Mouse (Mus musculus) gastrocnemius, postnatal 4 days (tissue): ENCODE data around the gene Gm2115. TPM values are rescaled to one million over a fixed set of nuclear protein-coding genes. Genes with fewer than 3 reads are reported as not detected.

Source experiments
- DNase-seq, 2 experiments: peaks; one replicate each; pipeline ENCODE4 v3.0.0; 2021 to 2022; ENCODE audit warnings: low spot score in 2 of 2, mixed read lengths in 2 of 2
- total RNA-seq, 2 experiments: library from RNA; stranded (reverse); gene quantifications; 2 replicates each; pipeline ENCODE4 v1.2.3; 2021

The Gm2115 gene
- total RNA-seq, 2 experiments from 2014 or later, result 0.96 to 1.4 TPM

- no peak for DNase-seq
Measured at GRCm38 (mm10) chr7:84586360-84587100, 57.8 kb downstream of the Gm2115 start.

GRCm38 (mm10) chr7:84587101-84587783, 58.5 kb downstream of the Gm2115 start:
- DNase-seq, result no peak

- DNase-seq, result no peak
Measured at GRCm38 (mm10) chr7:84590622-84591021, 61.9 kb downstream of the Gm2115 start.

GRCm38 (mm10) chr7:84591347-84591746, 62.6 kb downstream of the Gm2115 start:
- no peak for DNase-seq

- no peak for DNase-seq
Measured at GRCm38 (mm10) chr7:84594087-84594916, 65.5 kb downstream of the Gm2115 start.

GRCm38 (mm10) chr7:84594917-84595303, 66.2 kb downstream of the Gm2115 start:
- no peak for DNase-seq

- DNase-seq, result no peak
Measured at GRCm38 (mm10) chr7:84596002-84596401, 67.2 kb downstream of the Gm2115 start.

- DNase-seq, result no peak
Measured at GRCm38 (mm10) chr7:84596633-84597032, 67.9 kb downstream of the Gm2115 start.

GRCm38 (mm10) chr7:84600631-84601030, 71.9 kb downstream of the Gm2115 start:
- DNase-seq, result no peak

- no peak for DNase-seq
Measured at GRCm38 (mm10) chr7:84601331-84601730, 72.6 kb downstream of the Gm2115 start.

- DNase-seq, result no peak
Measured at GRCm38 (mm10) chr7:84604501-84604900, 75.7 kb downstream of the Gm2115 start.

- no peak for DNase-seq
Measured at GRCm38 (mm10) chr7:84605033-84605687, 76.4 kb downstream of the Gm2115 start.

- peak; percentile 48 to 72 for DNase-seq
Measured at GRCm38 (mm10) chr7:84605704-84606292, 77.0 kb downstream of the Gm2115 start.

GRCm38 (mm10) chr7:84606293-84606749, 77.6 kb downstream of the Gm2115 start, which contains the start of gene Fah:
Fah (minus strand) TSS chr7:84606722.
- no peak for DNase-seq

- no peak for DNase-seq
Measured at GRCm38 (mm10) chr7:84611609-84612008, 82.9 kb downstream of the Gm2115 start.

- DNase-seq, result no peak
Measured at GRCm38 (mm10) chr7:84612445-84612844, 83.7 kb downstream of the Gm2115 start.

GRCm38 (mm10) chr7:84618951-84619350, 90.2 kb downstream of the Gm2115 start:
- DNase-seq, result no peak

GRCm38 (mm10) chr7:84620956-84621355, 92.2 kb downstream of the Gm2115 start:
- no peak for DNase-seq

GRCm38 (mm10) chr7:84623718-84624117, 95.0 kb downstream of the Gm2115 start:
- no peak for DNase-seq

- DNase-seq, result no peak
Measured at GRCm38 (mm10) chr7:84631878-84632277, 103.1 kb downstream of the Gm2115 start.
